Mouse (Mus musculus) splenic B cell, adult 2 months (primary cell): ENCODE measurements around the gene Nepro.

Source experiments
- DNase-seq: peaks from one replicate; pipeline ENCODE4 v3.0.0-alpha.2; 2011; ENCODE audit warnings: low read depth, low spot score
- H3K27me3 ChIP-seq: 2 replicates; pipeline ENCODE4 v1.6.1; 2012; ENCODE audit warnings: mild to moderate bottlenecking, low read length, moderate library complexity, mixed read lengths; ENCODE audit not compliant: control insufficient read depth, poor library complexity, insufficient read depth, severe bottlenecking
- H3K36me3 ChIP-seq: 2 replicates; pipeline ENCODE4 v1.6.1; 2012; ENCODE audit warnings: mild to moderate bottlenecking, low read length, moderate library complexity, mixed read lengths; ENCODE audit not compliant: control insufficient read depth, poor library complexity, insufficient read depth, severe bottlenecking

The Nepro gene

GRCm38 (mm10) chr16:44724083-44724787 lies at the start of gene Nepro:
TSS of gene Nepro (plus strand) at chr16:44724301.
- peak; percentile 87 for DNase-seq
- peaks cover 2% of the 10 kb centered on the region; the same call in 1 of the 2 replicates for H3K36me3 ChIP-seq
- H3K27me3 ChIP-seq: no peaks in the 10 kb centered on the region

- no peak for DNase-seq
- H3K36me3 ChIP-seq: no peaks in the 10 kb centered on the region
These were observed 47.7 kb upstream of the Nepro start for GRCm38 (mm10) chr16:44676357-44676756.

GRCm38 (mm10) chr16:44679082-44679481 lies 45.0 kb upstream of the Nepro start:
- H3K36me3 ChIP-seq: no peaks in the 10 kb centered on the region
- DNase-seq: no peak
- no peaks in the 10 kb centered on the region for H3K27me3 ChIP-seq

More at GRCm38 (mm10) chr16:44676357-44676756, 47.7 kb upstream of the Nepro start:
- H3K27me3 ChIP-seq: no peaks in the 10 kb centered on the region

- H3K36me3 ChIP-seq: no peaks in the 10 kb centered on the region
- no peak for DNase-seq
- no peaks in the 10 kb centered on the region for H3K27me3 ChIP-seq
These were observed 44.6 kb upstream of the Nepro start for GRCm38 (mm10) chr16:44679503-44679971.

- no peaks in the 10 kb centered on the region for H3K27me3 ChIP-seq
- no peak for DNase-seq
- no peaks in the 10 kb centered on the region for H3K36me3 ChIP-seq
These were observed 43.2 kb upstream of the Nepro start for GRCm38 (mm10) chr16:44680756-44681498.

- H3K36me3 ChIP-seq: no peaks in the 10 kb centered on the region
- H3K27me3 ChIP-seq: no peaks in the 10 kb centered on the region; the same call in 1 of the 2 replicates
- no peak for DNase-seq
These were observed 39.5 kb upstream of the Nepro start for GRCm38 (mm10) chr16:44684646-44685045.

GRCm38 (mm10) chr16:44685401-44685800 lies 38.7 kb upstream of the Nepro start:
- H3K27me3 ChIP-seq: no peaks in the 10 kb centered on the region; the same call in 1 of the 2 replicates
- H3K36me3 ChIP-seq: no peaks in the 10 kb centered on the region
- DNase-seq: no peak

GRCm38 (mm10) chr16:44686991-44687718 lies 36.9 kb upstream of the Nepro start:
- H3K36me3 ChIP-seq: no peaks in the 10 kb centered on the region
- no peaks in the 10 kb centered on the region; the same call in 1 of the 2 replicates for H3K27me3 ChIP-seq
- no peak for DNase-seq

GRCm38 (mm10) chr16:44687719-44688420 lies 36.2 kb upstream of the Nepro start:
- Histone ChIP-seq H3K27me3 (no peaks in the 10 kb centered on the region; the same call in 1 of the 2 replicates), H3K36me3 (no peaks in the 10 kb centered on the region)
- DNase-seq: no peak

- DNase-seq: no peak
- Histone ChIP-seq H3K36me3 (no peaks in the 10 kb centered on the region), H3K27me3 (no peaks in the 10 kb centered on the region; the same call in 1 of the 2 replicates)
These were observed 35.6 kb upstream of the Nepro start for GRCm38 (mm10) chr16:44688507-44688906.

- Histone ChIP-seq H3K27me3 (no peaks in the 10 kb centered on the region; the same call in 1 of the 2 replicates), H3K36me3 (no peaks in the 10 kb centered on the region)
- no peak for DNase-seq
These were observed 33.6 kb upstream of the Nepro start for GRCm38 (mm10) chr16:44690501-44690900.

GRCm38 (mm10) chr16:44691066-44691465 lies 33.0 kb upstream of the Nepro start:
- Histone ChIP-seq H3K27me3 (no peaks in the 10 kb centered on the region; the same call in 1 of the 2 replicates), H3K36me3 (no peaks in the 10 kb centered on the region)
- DNase-seq: no peak

GRCm38 (mm10) chr16:44691561-44692141 lies 32.5 kb upstream of the Nepro start:
- peak; percentile 10 for DNase-seq
- Histone ChIP-seq H3K36me3 (no peaks in the 10 kb centered on the region), H3K27me3 (no peaks in the 10 kb centered on the region; the same call in 1 of the 2 replicates)

- H3K27me3 ChIP-seq: no peaks in the 10 kb centered on the region; the same call in 1 of the 2 replicates
These were observed 31.6 kb upstream of the Nepro start for GRCm38 (mm10) chr16:44692541-44692940.

More at GRCm38 (mm10) chr16:44692541-44692940, 31.6 kb upstream of the Nepro start:
- no peaks in the 10 kb centered on the region for H3K36me3 ChIP-seq
- no peak for DNase-seq
